Mouse (Mus musculus): ENCODE data around the gene Ebf4. TPM values are rescaled to one million over a fixed set of nuclear protein-coding genes. Genes with fewer than 3 reads are reported as not detected.

Ebf4 gene
- polyA plus RNA-seq, 1 experiment from 2014 or later, result 2.6 TPM

GRCm38 (mm10) chr2:130397186-130397985 lies 102.4 kb downstream of the Ebf4 start, which contains the start of gene Cpxm1:
Gene Cpxm1 (minus strand): TSS chr2:130397574.
- Histone ChIP-seq H3K27me3 (peaks cover 18% of the 10 kb centered on the region), H3K4me3 (peak within 1 kb of the TSS; percentile 53), H3K9ac (peak within 1 kb of the TSS; percentile 79), H3K9me3 (no peaks in the 10 kb centered on the region), H3K4me2 (peak within 1 kb of the TSS; percentile 90), H3K36me3 (peaks cover 18% of the 10 kb centered on the region), H3K4me1 (replicated peaks) (peaks cover 20% of the 10 kb centered on the region), H3K27ac (peak within 1 kb of the TSS; percentile 23; the same call in 1 of the 2 replicates)
- peak; percentile 90 for ATAC-seq (ENCODE audit: low FRiP score)
- under 1% methylated on average over 35 of the region's 53 CpGs for WGBS

GRCm38 (mm10) chr2:130398091-130398490 lies 103.1 kb downstream of the Ebf4 start:
- WGBS, result 15% methylated on average over 14 of the region's 14 CpGs
- H3K9me3 ChIP-seq, result no peaks in the 10 kb centered on the region
- ATAC-seq (ENCODE audit: low FRiP score), result no peak

GRCm38 (mm10) chr2:130400046-130400445 lies 105.1 kb downstream of the Ebf4 start:
- Histone ChIP-seq H3K4me2 (no peak overlapping the region), H3K9me3 (no peaks in the 10 kb centered on the region), H3K27ac (no peak overlapping the region), H3K27me3 (peaks cover 22% of the 10 kb centered on the region), H3K36me3 (0 out of 2 replicates have a peak, but pooled peaks cover 4% of the 10 kb centered on the region), H3K9ac (no peak overlapping the region), H3K4me3 (no peak overlapping the region), H3K4me1 (replicated peaks) (peaks cover 20% of the 10 kb centered on the region)
- no peak for ATAC-seq (ENCODE audit: low FRiP score)
- 92% methylated on average over 1 of the region's 1 CpGs for WGBS

More at GRCm38 (mm10) chr2:130398091-130398490, 103.1 kb downstream of the Ebf4 start:
- peak overlapping the region; percentile 79; the same call in 1 of the 2 replicates for H3K9ac ChIP-seq
- H3K4me3 ChIP-seq, result peak overlapping the region; percentile 53
- no peak overlapping the region for H3K27ac ChIP-seq
- peaks cover 15% of the 10 kb centered on the region for H3K36me3 ChIP-seq
- peaks cover 20% of the 10 kb centered on the region for H3K4me1 ChIP-seq (replicated peaks)
- H3K27me3 ChIP-seq, result peaks cover 22% of the 10 kb centered on the region
- H3K4me2 ChIP-seq, result peak overlapping the region; percentile 90

- H3K4me1 ChIP-seq (replicated peaks), result peaks cover 14% of the 10 kb centered on the region
- 86% methylated on average over 4 of the region's 4 CpGs for WGBS
- no peak overlapping the region for H3K27ac ChIP-seq
- ATAC-seq (ENCODE audit: low FRiP score), result no peak
- H3K4me2 ChIP-seq, result no peak overlapping the region
- no peak overlapping the region for H3K4me3 ChIP-seq
- H3K27me3 ChIP-seq, result peaks cover 22% of the 10 kb centered on the region
- H3K9ac ChIP-seq, result no peak overlapping the region
- H3K36me3 ChIP-seq, result no peaks in the 10 kb centered on the region
- H3K9me3 ChIP-seq, result no peaks in the 10 kb centered on the region
Observed at GRCm38 (mm10) chr2:130401891-130402290, 106.9 kb downstream of the Ebf4 start.

GRCm38 (mm10) chr2:130404939-130405338 lies 110.0 kb downstream of the Ebf4 start, which contains the start of the genes Gm28372 and 1700020A23Rik:
Gene Gm28372 (plus strand): TSS chr2:130405239.
Gene 1700020A23Rik (plus strand): TSS chr2:130405259.
- H3K27me3 ChIP-seq, result peaks cover 4% of the 10 kb centered on the region; the same call in 1 of the 2 replicates
- peaks cover 5% of the 10 kb centered on the region; the same call in 1 of the 2 replicates for H3K4me1 ChIP-seq (replicated peaks)
- no peak within 1 kb of the TSS for H3K27ac ChIP-seq
- H3K4me3 ChIP-seq, result no peak within 1 kb of the TSS
- 91% methylated on average over 1 of the region's 1 CpGs for whole genome bisulfite sequencing
- ATAC-seq (ENCODE audit: low FRiP score), result no peak
- H3K36me3 ChIP-seq, result no peaks in the 10 kb centered on the region
- no peak within 1 kb of the TSS for H3K9ac ChIP-seq
- H3K9me3 ChIP-seq, result no peaks in the 10 kb centered on the region
- no peak within 1 kb of the TSS for H3K4me2 ChIP-seq

GRCm38 (mm10) chr2:130406178-130406577 lies 111.2 kb downstream of the Ebf4 start, which contains the start of gene Tmem239:
Gene Tmem239 (plus strand): TSS chr2:130406478.
- no peak for ATAC-seq (ENCODE audit: low FRiP score)
- WGBS, result 92% methylated on average over 2 of the region's 2 CpGs
- Histone ChIP-seq H3K4me1 (replicated peaks) (peaks cover 5% of the 10 kb centered on the region; the same call in 1 of the 2 replicates), H3K36me3 (no peaks in the 10 kb centered on the region), H3K27me3 (peaks cover 4% of the 10 kb centered on the region; the same call in 1 of the 2 replicates), H3K4me2 (no peak within 1 kb of the TSS), H3K27ac (no peak within 1 kb of the TSS), H3K9me3 (no peaks in the 10 kb centered on the region), H3K4me3 (no peak within 1 kb of the TSS), H3K9ac (no peak within 1 kb of the TSS)

- ATAC-seq (ENCODE audit: low FRiP score), result 0 out of 2 replicates have a peak, but pooled peaks have one; percentile 13
- no peaks in the 10 kb centered on the region for H3K27me3 ChIP-seq
- no peaks in the 10 kb centered on the region for H3K9me3 ChIP-seq
- WGBS, result 22% methylated on average over 6 of the region's 6 CpGs
- no peak overlapping the region for H3K27ac ChIP-seq
- no peaks in the 10 kb centered on the region for H3K36me3 ChIP-seq
- H3K4me3 ChIP-seq, result no peak overlapping the region
- no peak overlapping the region for H3K9ac ChIP-seq
- H3K4me1 ChIP-seq (replicated peaks), result peaks cover 10% of the 10 kb centered on the region
- no peak overlapping the region for H3K4me2 ChIP-seq
Observed at GRCm38 (mm10) chr2:130408194-130408593, 113.2 kb downstream of the Ebf4 start.

- Histone ChIP-seq H3K27me3 (no peaks in the 10 kb centered on the region), H3K9ac (no peak overlapping the region), H3K4me3 (no peak overlapping the region), H3K36me3 (no peaks in the 10 kb centered on the region), H3K27ac (no peak overlapping the region), H3K4me1 (replicated peaks) (peaks cover 10% of the 10 kb centered on the region), H3K4me2 (0 out of 2 replicates have a peak overlapping the region, but pooled peaks have one; percentile 17), H3K9me3 (no peaks in the 10 kb centered on the region)
- peak; percentile 73 for ATAC-seq (ENCODE audit: low FRiP score)
- WGBS, result 38% methylated on average over 16 of the region's 16 CpGs
Observed at GRCm38 (mm10) chr2:130411558-130412495, 116.9 kb downstream of the Ebf4 start.

GRCm38 (mm10) chr2:130412775-130413174 lies 117.8 kb downstream of the Ebf4 start:
- Histone ChIP-seq H3K27ac (no peak overlapping the region), H3K4me2 (no peak overlapping the region), H3K9me3 (no peaks in the 10 kb centered on the region), H3K4me1 (replicated peaks) (peaks cover 10% of the 10 kb centered on the region), H3K27me3 (no peaks in the 10 kb centered on the region), H3K4me3 (no peak overlapping the region), H3K36me3 (no peaks in the 10 kb centered on the region), H3K9ac (no peak overlapping the region)
- 87% methylated on average over 3 of the region's 3 CpGs for WGBS
- ATAC-seq (ENCODE audit: low FRiP score), result no peak

- ATAC-seq (ENCODE audit: low FRiP score), result no peak
- peaks cover 6% of the 10 kb centered on the region for H3K4me1 ChIP-seq (replicated peaks)
- no peak overlapping the region for H3K9ac ChIP-seq
- H3K27me3 ChIP-seq, result no peaks in the 10 kb centered on the region
- H3K4me2 ChIP-seq, result no peak overlapping the region
- H3K27ac ChIP-seq, result no peak overlapping the region
- H3K9me3 ChIP-seq, result no peaks in the 10 kb centered on the region
- H3K36me3 ChIP-seq, result peaks cover 8% of the 10 kb centered on the region
- WGBS, result 77% methylated on average over 6 of the region's 6 CpGs
- H3K4me3 ChIP-seq, result no peak overlapping the region
Observed at GRCm38 (mm10) chr2:130414094-130414856, 119.3 kb downstream of the Ebf4 start.

Measured in hindbrain, embryonic 13.5 days (tissue).